Mouse (Mus musculus) lung, embryonic 16.5 days (tissue): Measurements from ENCODE around the gene Cntnap5b. TPM values are rescaled to one million over a fixed set of nuclear protein-coding genes. Genes with fewer than 3 reads are reported as not detected.
"Not testable (repeated sequence)": the region's sequence is repeated elsewhere in the genome, so short reads cannot be mapped to it uniquely, and the experiment has no call there.

ENCODE experiments used
- ATAC-seq: fragments of 200-750 bp; cut with Nextera tagmentation; 2 replicates; pipeline ENCODE4 v1.8.0; 2017; ENCODE audit warnings: low read depth, mild to moderate bottlenecking, moderate library complexity
- H3K27ac ChIP-seq: fragments of 300-500 bp; sonication (generic); 2 replicates; pipeline ENCODE4 v1.5.1; 2014; ENCODE audit warnings: mild to moderate bottlenecking, control low read depth, low read length
- H3K27me3 ChIP-seq: fragments of 300-500 bp; sonication (generic); 2 replicates; pipeline ENCODE4 v1.6.1; 2014; ENCODE audit warnings: low read depth, low read length, mixed read lengths; ENCODE audit not compliant: control insufficient read depth, insufficient read depth
- H3K36me3 ChIP-seq: fragments of 300-500 bp; sonication (generic); 2 replicates; pipeline ENCODE4 v1.6.1; 2014; ENCODE audit warnings: low read length; ENCODE audit not compliant: control insufficient read depth, insufficient read depth
- H3K4me1 ChIP-seq: fragments of 300-500 bp; sonication (generic); replicated peaks from 2 replicates; pipeline ENCODE4 v1.6.1; 2014; ENCODE audit warnings: low read length, mixed read lengths; ENCODE audit not compliant: control insufficient read depth, insufficient read depth
- H3K4me2 ChIP-seq: fragments of 300-500 bp; sonication (generic); 2 replicates; pipeline ENCODE4 v1.6.1; 2014; ENCODE audit warnings: low read depth, low read length, control low read depth
- H3K4me3 ChIP-seq: fragments of 300-500 bp; sonication (generic); 2 replicates; pipeline ENCODE4 v1.5.1; 2014; ENCODE audit warnings: mild to moderate bottlenecking, low read length, control low read depth
- H3K9ac ChIP-seq: fragments of 300-500 bp; sonication (generic); 2 replicates; pipeline ENCODE4 v1.6.1; 2014; ENCODE audit warnings: low read length, control low read depth
- H3K9me3 ChIP-seq: fragments of 300-500 bp; sonication (generic); 2 replicates; pipeline ENCODE4 v1.6.1; 2016; ENCODE audit warnings: low read length; ENCODE audit not compliant: control insufficient read depth
- WGBS: fragments of 180-500 bp; shearing (Covaris S2); extraction: QIAGEN DNeasy Blood & Tissue Kit; methylation state at CpG from one replicate; pipeline ENCODE4 v1.1.7; 2014; 5-methylcytosine and 5-hydroxymethylcytosine counted together
- polyA plus RNA-seq: library from polyadenylated mRNA; unstranded; fragments of >200 nt; fragmentation: Nextera tagmentation; extraction: Ambion mirVana; gene quantifications from 2 replicates; pipeline ENCODE4 v1.2.1, GENCODE M21; 2015

The Cntnap5b gene
- polyA plus RNA-seq, 1 experiment from 2014 or later = 0.04 TPM

DNA sequence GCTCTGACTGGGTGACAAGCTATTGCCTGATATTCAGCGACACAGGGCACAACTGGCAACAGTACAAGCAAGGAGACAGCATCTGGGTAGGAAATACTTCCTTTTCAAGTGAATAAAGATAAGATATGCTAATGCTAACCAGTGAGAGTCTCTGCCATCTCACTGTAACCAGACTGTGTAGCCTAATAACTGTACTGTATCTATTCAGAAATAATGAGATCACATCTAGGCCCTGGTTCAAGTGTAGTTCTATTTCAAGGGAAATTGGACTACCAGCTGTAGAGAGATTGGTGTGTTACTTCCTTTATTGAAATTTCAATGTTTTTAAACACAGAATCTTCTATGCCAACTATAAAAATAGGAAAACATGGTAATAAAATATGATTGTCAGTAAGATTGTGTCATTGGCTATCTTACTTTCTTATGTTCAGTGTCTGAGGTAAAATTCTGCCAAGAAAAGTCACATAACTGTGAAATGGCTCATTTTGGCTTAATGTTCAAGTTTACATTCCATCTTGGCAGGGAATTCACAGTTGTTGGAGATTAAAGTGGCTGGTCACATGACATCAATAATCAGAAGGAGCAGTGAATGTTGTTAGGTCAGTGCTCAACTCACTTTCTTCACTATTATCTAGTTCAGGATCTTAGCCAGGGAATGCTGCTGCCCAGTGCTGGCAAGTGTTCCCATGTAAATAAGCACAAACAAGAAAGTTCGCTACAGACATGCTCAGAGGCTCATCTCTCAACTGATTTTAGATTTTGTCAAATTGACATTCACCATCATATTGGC, 194.9 kb downstream of the Cntnap5b start:
- Histone ChIP-seq H3K4me3 (no peak overlapping the region), H3K9ac (no peak overlapping the region)
- WGBS = 68% methylated on average over 2 of the region's 2 CpGs

GRCm38 (mm10) chr1:99970184-99971086, 197.9 kb downstream of the Cntnap5b start:
- no peak overlapping the region for H3K4me2 ChIP-seq
- H3K27me3 ChIP-seq = no peaks in the 10 kb centered on the region
- H3K4me1 ChIP-seq = no peaks in the 10 kb centered on the region
- no peak overlapping the region for H3K4me3 ChIP-seq
- H3K9me3 ChIP-seq = no peaks in the 10 kb centered on the region
- H3K9ac ChIP-seq = no peak overlapping the region
- ATAC-seq = no peak
- H3K36me3 ChIP-seq = no peaks in the 10 kb centered on the region
- WGBS = 46% methylated on average over 4 of the region's 4 CpGs
- H3K27ac ChIP-seq = no peak overlapping the region

More for the DNA sequence above, 194.9 kb downstream of the Cntnap5b start:
- Histone ChIP-seq H3K4me1 (no peaks in the 10 kb centered on the region), H3K27ac (no peak overlapping the region), H3K36me3 (no peaks in the 10 kb centered on the region), H3K9me3 (no peaks in the 10 kb centered on the region), H3K27me3 (no peaks in the 10 kb centered on the region), H3K4me2 (no peak overlapping the region)
- ATAC-seq = no peak

DNA sequence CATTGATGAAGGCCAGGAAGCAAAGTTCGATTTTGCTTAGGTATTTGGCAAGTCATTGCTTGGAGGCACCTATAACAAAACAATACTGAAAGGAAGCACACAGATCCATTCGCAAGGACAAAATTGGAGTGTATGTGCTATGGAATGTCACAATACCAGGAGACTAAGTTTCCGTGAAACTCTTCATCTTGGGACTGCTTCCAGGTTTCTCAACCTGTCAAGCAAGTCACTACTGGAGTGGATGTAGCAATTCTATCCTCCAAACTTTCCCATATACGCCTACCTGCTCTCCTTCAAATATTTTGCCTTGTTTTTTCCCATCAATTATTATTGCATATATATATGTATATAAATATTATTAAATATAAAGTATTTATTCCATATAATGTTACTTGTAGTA, 228.7 kb downstream of the Cntnap5b start:
- not testable (repeated sequence) for H3K9me3 ChIP-seq, ATAC-seq, H3K36me3 ChIP-seq, H3K4me3 ChIP-seq, H3K4me2 ChIP-seq, H3K4me1 ChIP-seq, H3K27ac ChIP-seq, H3K27me3 ChIP-seq, H3K9ac ChIP-seq
- WGBS = 83% methylated on average over 4 of the region's 4 CpGs

GRCm38 (mm10) chr1:100006021-100006745, 233.6 kb downstream of the Cntnap5b start:
- WGBS = 72% methylated on average over 5 of the region's 5 CpGs

GRCm38 (mm10) chr1:100041808-100042207, 269.2 kb downstream of the Cntnap5b start:
- H3K27me3 ChIP-seq = no peaks in the 10 kb centered on the region
- no peak overlapping the region for H3K4me3 ChIP-seq
- no peaks in the 10 kb centered on the region for H3K36me3 ChIP-seq
- H3K9ac ChIP-seq = no peak overlapping the region
- H3K9me3 ChIP-seq = no peaks in the 10 kb centered on the region
- WGBS = 70% methylated on average over 2 of the region's 2 CpGs
- H3K4me1 ChIP-seq = no peaks in the 10 kb centered on the region
- no peak overlapping the region for H3K27ac ChIP-seq
- no peak overlapping the region for H3K4me2 ChIP-seq
- no peak for ATAC-seq

More at GRCm38 (mm10) chr1:100006021-100006745, 233.6 kb downstream of the Cntnap5b start:
- no peak overlapping the region for H3K4me3 ChIP-seq
- no peaks in the 10 kb centered on the region for H3K4me1 ChIP-seq
- H3K27ac ChIP-seq = no peak overlapping the region
- no peaks in the 10 kb centered on the region for H3K36me3 ChIP-seq
- H3K27me3 ChIP-seq = no peaks in the 10 kb centered on the region
- H3K9me3 ChIP-seq = no peaks in the 10 kb centered on the region
- no peak for ATAC-seq
- no peak overlapping the region for H3K4me2 ChIP-seq
- H3K9ac ChIP-seq = no peak overlapping the region

DNA sequence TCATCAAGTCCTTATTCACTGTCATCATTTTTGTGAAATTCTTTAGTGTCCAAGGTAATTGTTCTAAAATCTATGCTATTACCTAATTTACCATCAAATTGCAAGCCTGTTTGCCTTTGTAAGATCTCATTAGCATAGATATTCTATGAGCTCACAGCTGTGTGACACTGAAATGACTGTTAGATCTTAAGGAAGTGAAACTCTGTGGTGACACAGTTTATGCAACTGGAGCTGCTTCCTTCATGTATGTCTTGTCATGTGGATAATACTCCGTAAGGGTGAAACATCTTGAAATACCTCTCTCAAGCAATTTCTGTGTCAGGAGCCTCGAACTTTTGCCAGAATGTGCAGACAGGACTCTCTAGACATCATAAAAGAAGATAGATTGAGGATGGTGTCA, 307.2 kb downstream of the Cntnap5b start:
- WGBS = 61% methylated on average over 2 of the region's 2 CpGs

GRCm38 (mm10) chr1:100100516-100100915, 328.0 kb downstream of the Cntnap5b start:
- Histone ChIP-seq H3K4me1 (no peaks in the 10 kb centered on the region), H3K4me2 (no peak overlapping the region), H3K36me3 (no peaks in the 10 kb centered on the region), H3K27me3 (no peaks in the 10 kb centered on the region), H3K9ac (no peak overlapping the region), H3K9me3 (no peaks in the 10 kb centered on the region), H3K27ac (no peak overlapping the region), H3K4me3 (no peak overlapping the region)
- no peak for ATAC-seq

More for the DNA sequence above, 307.2 kb downstream of the Cntnap5b start:
- no peaks in the 10 kb centered on the region for H3K36me3 ChIP-seq
- no peak overlapping the region for H3K9ac ChIP-seq
- ATAC-seq = no peak
- no peaks in the 10 kb centered on the region for H3K4me1 ChIP-seq
- no peaks in the 10 kb centered on the region for H3K9me3 ChIP-seq
- no peaks in the 10 kb centered on the region for H3K27me3 ChIP-seq
- H3K4me2 ChIP-seq = no peak overlapping the region
- no peak overlapping the region for H3K27ac ChIP-seq
- H3K4me3 ChIP-seq = no peak overlapping the region

DNA sequence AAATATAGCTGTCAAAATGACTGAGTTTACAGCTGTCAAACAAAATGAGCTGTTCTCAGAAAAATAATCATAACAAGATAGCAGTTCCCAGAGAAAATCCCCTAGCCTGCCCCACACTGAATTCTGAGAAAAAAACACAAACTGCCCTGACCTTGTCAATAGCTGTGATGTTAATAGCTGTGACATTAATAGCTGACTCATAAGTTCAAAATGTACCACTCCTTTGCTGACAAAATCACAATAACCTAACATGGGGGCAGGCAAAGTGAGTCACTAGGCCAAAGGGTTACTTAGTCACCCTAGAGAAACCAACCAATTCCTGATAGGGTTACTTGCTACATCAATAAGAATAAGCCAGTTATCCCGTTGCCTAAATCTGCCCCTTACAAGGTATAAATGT, 328.5 kb downstream of the Cntnap5b start:
- no peaks in the 10 kb centered on the region for H3K36me3 ChIP-seq
- no peak overlapping the region for H3K27ac ChIP-seq
- no peaks in the 10 kb centered on the region for H3K27me3 ChIP-seq
- no peak overlapping the region for H3K4me3 ChIP-seq
- no peak for ATAC-seq
- WGBS = 40% methylated on average over 1 of the region's 1 CpGs
- no peaks in the 10 kb centered on the region for H3K4me1 ChIP-seq
- H3K9ac ChIP-seq = no peak overlapping the region
- H3K9me3 ChIP-seq = no peaks in the 10 kb centered on the region
- no peak overlapping the region for H3K4me2 ChIP-seq

GRCm38 (mm10) chr1:100104343-100104742, 331.8 kb downstream of the Cntnap5b start:
- 62% methylated on average over 2 of the region's 2 CpGs for WGBS
- H3K4me2 ChIP-seq = no peak overlapping the region
- no peak overlapping the region for H3K9ac ChIP-seq
- H3K27ac ChIP-seq = no peak overlapping the region
- no peaks in the 10 kb centered on the region for H3K4me1 ChIP-seq
- H3K4me3 ChIP-seq = no peak overlapping the region
- no peaks in the 10 kb centered on the region for H3K27me3 ChIP-seq
- no peaks in the 10 kb centered on the region for H3K36me3 ChIP-seq
- H3K9me3 ChIP-seq = no peaks in the 10 kb centered on the region
- ATAC-seq = no peak
